Mouse (Mus musculus): Measurements from ENCODE around the gene Trp53. TPM values are rescaled to one million over a fixed set of nuclear protein-coding genes. Genes with fewer than 3 reads are reported as not detected.

Gene Trp53
- 2.5 TPM for polyA plus RNA-seq (2014; fragmentation: Illumina TruSeq; extraction: RNeasy Lipid Tissue Mini Kit (QIAGEN cat#74804); ENCODE audit: low read depth, low replicate concordance)

DNA sequence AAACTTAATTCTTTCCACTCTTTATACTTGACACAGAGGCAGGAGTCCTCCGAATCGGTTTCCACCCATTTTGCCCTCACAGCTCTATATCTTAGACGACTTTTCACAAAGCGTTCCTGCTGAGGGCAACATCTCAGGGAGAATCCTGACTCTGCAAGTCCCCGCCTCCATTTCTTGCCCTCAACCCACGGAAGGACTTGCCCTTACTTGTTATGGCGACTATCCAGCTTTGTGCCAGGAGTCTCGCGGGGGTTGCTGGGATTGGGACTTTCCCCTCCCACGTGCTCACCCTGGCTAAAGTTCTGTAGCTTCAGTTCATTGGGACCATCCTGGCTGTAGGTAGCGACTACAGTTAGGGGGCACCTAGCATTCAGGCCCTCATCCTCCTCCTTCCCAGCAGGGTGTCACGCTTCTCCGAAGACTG, at the start of gene Trp53, which contains the start of gene Wrap53:
TSS of gene Trp53 (plus strand) at position 269 of the 424 bp plus-strand sequence.
TSS of gene Wrap53 (minus strand) at position 165 of the 424 bp plus-strand sequence.

DNA sequence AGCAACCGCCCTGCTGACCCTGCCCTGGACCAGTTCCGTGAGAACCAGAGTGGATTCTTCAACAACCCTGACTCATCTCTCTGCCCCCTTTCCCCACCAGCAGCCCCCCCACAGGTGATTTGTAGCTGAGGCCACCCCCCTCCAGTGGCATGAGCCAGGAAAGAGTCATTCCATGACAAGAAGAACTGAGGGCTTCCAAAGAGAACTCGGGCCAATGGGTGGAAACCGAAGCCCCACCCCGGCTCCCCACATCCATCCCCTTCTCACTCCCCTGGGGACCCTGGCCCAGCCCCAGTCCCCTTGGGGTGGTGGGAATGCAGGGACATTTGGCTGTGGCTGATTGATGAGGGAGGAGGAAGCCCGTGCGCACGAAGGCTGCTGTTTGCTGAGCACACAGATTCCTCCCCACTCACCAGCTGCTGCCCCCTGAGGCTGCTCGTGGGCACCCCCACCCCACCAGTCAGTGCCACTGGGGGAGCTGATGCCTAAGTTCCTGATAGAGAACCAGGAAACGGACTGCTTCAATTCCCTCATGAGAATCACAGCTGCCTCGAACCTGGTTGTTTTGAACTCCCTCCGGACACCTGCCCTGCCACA, 31.0 kb upstream of the Trp53 start, which contains the start of gene Dnah2:
TSS of gene Dnah2 (minus strand) at position 51 of the 597 bp plus-strand sequence.

DNA sequence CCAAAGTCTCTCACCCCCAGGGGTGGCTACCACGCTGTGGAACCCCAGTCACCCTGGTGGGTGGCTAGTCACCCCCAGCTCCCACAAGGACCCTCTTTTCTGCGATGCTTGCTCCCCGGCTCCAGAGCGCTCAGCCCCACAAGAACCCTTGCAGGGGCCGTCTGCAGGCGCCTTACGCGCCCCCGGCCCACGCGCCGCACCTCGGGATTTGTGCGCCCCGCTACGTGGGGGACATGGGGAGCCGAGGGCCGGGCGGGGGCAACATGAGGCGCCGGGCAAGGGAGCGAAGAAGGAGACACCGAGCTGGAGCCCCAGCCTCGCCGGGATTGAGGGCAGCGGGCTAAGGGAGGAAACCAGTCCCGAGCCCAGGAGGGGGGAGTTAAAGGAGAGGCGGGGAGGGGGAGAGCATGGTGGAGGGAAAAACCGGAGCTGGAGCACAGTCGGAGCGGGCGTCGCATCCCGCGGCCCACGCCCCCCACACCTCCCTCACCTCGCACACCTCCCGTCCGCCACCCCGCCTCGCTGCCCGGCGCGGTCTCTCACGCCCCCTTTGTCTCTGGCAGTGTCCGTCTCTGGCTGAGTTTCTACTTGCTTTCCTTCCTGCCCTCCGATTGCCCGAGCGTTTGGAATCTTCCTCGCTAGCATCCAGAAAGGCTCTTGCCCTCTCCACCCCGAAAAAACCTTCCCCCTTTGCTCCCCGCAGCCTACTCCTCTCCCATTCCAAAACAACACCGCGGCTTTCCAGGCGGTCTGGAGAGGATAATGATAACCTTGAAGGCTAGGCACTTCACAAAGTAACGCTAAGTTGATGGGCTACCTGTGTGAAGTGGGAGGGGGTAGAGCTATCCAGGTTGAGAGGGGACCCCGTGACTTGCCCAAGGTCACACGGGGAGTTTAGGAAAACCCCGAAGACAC, 20.1 kb upstream of the Trp53 start, which contains the start of gene Efnb3:
TSS of gene Efnb3 (minus strand) at position 355 of the 915 bp plus-strand sequence.

GRCm38 (mm10) chr11:69605726-69606490, 25.7 kb downstream of the Trp53 start, which contains the start of gene Atp1b2:
Atp1b2 (minus strand) TSS chr11:69605942.

DNA sequence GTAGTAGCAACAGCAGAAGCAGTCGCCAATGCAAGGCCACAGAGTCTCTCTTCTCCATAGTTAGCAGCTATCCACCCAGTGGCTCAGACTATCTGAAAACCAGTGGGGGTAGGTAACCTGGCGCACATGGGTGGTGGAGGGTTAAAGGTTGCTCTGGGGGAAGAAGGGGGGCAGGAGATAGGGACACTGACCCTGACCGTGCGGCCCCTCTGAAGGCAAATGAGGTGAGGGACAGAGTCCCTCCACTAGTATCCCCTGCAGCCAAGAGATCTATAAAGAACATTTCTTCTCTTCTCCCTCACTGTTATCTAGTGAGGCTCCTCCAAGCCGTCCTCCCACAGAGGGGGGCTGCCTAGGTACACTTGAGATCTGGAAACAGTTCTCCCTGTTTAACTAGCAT, 37.6 kb downstream of the Trp53 start, which contains the start of gene Shbg:
TSS of gene Shbg (minus strand) at position 101 of the 400 bp plus-strand sequence.

GRCm38 (mm10) chr11:69621571-69622268, 41.6 kb downstream of the Trp53 start, which contains the start of gene Sat2:
Sat2 (plus strand) TSS chr11:69622024.

GRCm38 (mm10) chr11:69632284-69633089, 52.3 kb downstream of the Trp53 start, which contains the start of gene Fxr2:
Fxr2 (plus strand) TSS chr11:69632990.

Other genes with a start within 250 kb of the Trp53 start
- 20.7 TPM for gene Rnf227, start 239.9 kb upstream of the Trp53 start, polyA plus RNA-seq (2014; fragmentation: Illumina TruSeq; extraction: RNeasy Lipid Tissue Mini Kit (QIAGEN cat#74804); ENCODE audit: low read depth, low replicate concordance)
- 8.0 TPM for gene Chd3, start 211.0 kb upstream of the Trp53 start, polyA plus RNA-seq (2014; fragmentation: Illumina TruSeq; extraction: RNeasy Lipid Tissue Mini Kit (QIAGEN cat#74804); ENCODE audit: low read depth, low replicate concordance)
- gene Naa38, start 184.9 kb upstream of the Trp53 start, polyA plus RNA-seq (2014; fragmentation: Illumina TruSeq; extraction: RNeasy Lipid Tissue Mini Kit (QIAGEN cat#74804); ENCODE audit: low read depth, low replicate concordance): 48.5 TPM
- 33.5 TPM for gene Cyb5d1, start 184.7 kb upstream of the Trp53 start, polyA plus RNA-seq (2014; fragmentation: Illumina TruSeq; extraction: RNeasy Lipid Tissue Mini Kit (QIAGEN cat#74804); ENCODE audit: low read depth, low replicate concordance)
- gene Tmem88, start 182.1 kb upstream of the Trp53 start, polyA plus RNA-seq (2014; fragmentation: Illumina TruSeq; extraction: RNeasy Lipid Tissue Mini Kit (QIAGEN cat#74804); ENCODE audit: low read depth, low replicate concordance): 0.13 TPM
- 0.98 TPM for gene Kdm6b, start 166.7 kb upstream of the Trp53 start, polyA plus RNA-seq (2014; fragmentation: Illumina TruSeq; extraction: RNeasy Lipid Tissue Mini Kit (QIAGEN cat#74804); ENCODE audit: low read depth, low replicate concordance)
- 10.4 TPM for gene Dnah2, start 31.2 kb upstream of the Trp53 start, polyA plus RNA-seq (2014; fragmentation: Illumina TruSeq; extraction: RNeasy Lipid Tissue Mini Kit (QIAGEN cat#74804); ENCODE audit: low read depth, low replicate concordance)
- 0.48 TPM for gene Efnb3, start 20.2 kb upstream of the Trp53 start, polyA plus RNA-seq (2014; fragmentation: Illumina TruSeq; extraction: RNeasy Lipid Tissue Mini Kit (QIAGEN cat#74804); ENCODE audit: low read depth, low replicate concordance)
- 1.1 TPM for gene Wrap53, start 104 bp upstream of the Trp53 start, polyA plus RNA-seq (2014; fragmentation: Illumina TruSeq; extraction: RNeasy Lipid Tissue Mini Kit (QIAGEN cat#74804); ENCODE audit: low read depth, low replicate concordance)
- 23.7 TPM for gene Atp1b2, start 25.6 kb downstream of the Trp53 start, polyA plus RNA-seq (2014; fragmentation: Illumina TruSeq; extraction: RNeasy Lipid Tissue Mini Kit (QIAGEN cat#74804); ENCODE audit: low read depth, low replicate concordance)
- gene Shbg, start 37.5 kb downstream of the Trp53 start, polyA plus RNA-seq (2014; fragmentation: Illumina TruSeq; extraction: RNeasy Lipid Tissue Mini Kit (QIAGEN cat#74804); ENCODE audit: low read depth, low replicate concordance): 2.6 TPM
- gene Sat2, start 41.7 kb downstream of the Trp53 start, polyA plus RNA-seq (2014; fragmentation: Illumina TruSeq; extraction: RNeasy Lipid Tissue Mini Kit (QIAGEN cat#74804); ENCODE audit: low read depth, low replicate concordance): 6.7 TPM
- 16.0 TPM for gene Fxr2, start 52.6 kb downstream of the Trp53 start, polyA plus RNA-seq (2014; fragmentation: Illumina TruSeq; extraction: RNeasy Lipid Tissue Mini Kit (QIAGEN cat#74804); ENCODE audit: low read depth, low replicate concordance)
- not detected for gene Sox15, start 75.0 kb downstream of the Trp53 start, polyA plus RNA-seq (2014; fragmentation: Illumina TruSeq; extraction: RNeasy Lipid Tissue Mini Kit (QIAGEN cat#74804); ENCODE audit: low read depth, low replicate concordance)
- gene Mpdu1, start 82.3 kb downstream of the Trp53 start, polyA plus RNA-seq (2014; fragmentation: Illumina TruSeq; extraction: RNeasy Lipid Tissue Mini Kit (QIAGEN cat#74804); ENCODE audit: low read depth, low replicate concordance): 8.7 TPM
- gene Cd68, start 85.8 kb downstream of the Trp53 start, polyA plus RNA-seq (2014; fragmentation: Illumina TruSeq; extraction: RNeasy Lipid Tissue Mini Kit (QIAGEN cat#74804); ENCODE audit: low read depth, low replicate concordance): 0.91 TPM
- gene Eif4a1, start 92.1 kb downstream of the Trp53 start, polyA plus RNA-seq (2014; fragmentation: Illumina TruSeq; extraction: RNeasy Lipid Tissue Mini Kit (QIAGEN cat#74804); ENCODE audit: low read depth, low replicate concordance): 265 TPM
- 94.6 TPM for gene Senp3, start 101.7 kb downstream of the Trp53 start, polyA plus RNA-seq (2014; fragmentation: Illumina TruSeq; extraction: RNeasy Lipid Tissue Mini Kit (QIAGEN cat#74804); ENCODE audit: low read depth, low replicate concordance)
- 3.8 TPM for gene Tnfsf13, start 105.4 kb downstream of the Trp53 start, polyA plus RNA-seq (2014; fragmentation: Illumina TruSeq; extraction: RNeasy Lipid Tissue Mini Kit (QIAGEN cat#74804); ENCODE audit: low read depth, low replicate concordance)
- 0.20 TPM for gene Tnfsf12, start 115.5 kb downstream of the Trp53 start, polyA plus RNA-seq (2014; fragmentation: Illumina TruSeq; extraction: RNeasy Lipid Tissue Mini Kit (QIAGEN cat#74804); ENCODE audit: low read depth, low replicate concordance)
- gene Tnfsfm13, start 115.7 kb downstream of the Trp53 start, polyA plus RNA-seq (2014; fragmentation: Illumina TruSeq; extraction: RNeasy Lipid Tissue Mini Kit (QIAGEN cat#74804); ENCODE audit: low read depth, low replicate concordance): 1.7 TPM
- gene Polr2a, start 178.3 kb downstream of the Trp53 start, polyA plus RNA-seq (2014; fragmentation: Illumina TruSeq; extraction: RNeasy Lipid Tissue Mini Kit (QIAGEN cat#74804); ENCODE audit: low read depth, low replicate concordance): 43.5 TPM
- 33.7 TPM for gene Slc35g3, start 181.6 kb downstream of the Trp53 start, polyA plus RNA-seq (2014; fragmentation: Illumina TruSeq; extraction: RNeasy Lipid Tissue Mini Kit (QIAGEN cat#74804); ENCODE audit: low read depth, low replicate concordance)
- gene Zbtb4, start 185.6 kb downstream of the Trp53 start, polyA plus RNA-seq (2014; fragmentation: Illumina TruSeq; extraction: RNeasy Lipid Tissue Mini Kit (QIAGEN cat#74804); ENCODE audit: low read depth, low replicate concordance): 3.6 TPM
- gene Chrnb1, start 215.6 kb downstream of the Trp53 start, polyA plus RNA-seq (2014; fragmentation: Illumina TruSeq; extraction: RNeasy Lipid Tissue Mini Kit (QIAGEN cat#74804); ENCODE audit: low read depth, low replicate concordance): 0.24 TPM
- 3.7 TPM for gene Fgf11, start 221.5 kb downstream of the Trp53 start, polyA plus RNA-seq (2014; fragmentation: Illumina TruSeq; extraction: RNeasy Lipid Tissue Mini Kit (QIAGEN cat#74804); ENCODE audit: low read depth, low replicate concordance)
- gene Tmem102, start 225.3 kb downstream of the Trp53 start, polyA plus RNA-seq (2014; fragmentation: Illumina TruSeq; extraction: RNeasy Lipid Tissue Mini Kit (QIAGEN cat#74804); ENCODE audit: low read depth, low replicate concordance): not detected
- 131 TPM for gene Gm39566, start 234.9 kb downstream of the Trp53 start, polyA plus RNA-seq (2014; fragmentation: Illumina TruSeq; extraction: RNeasy Lipid Tissue Mini Kit (QIAGEN cat#74804); ENCODE audit: low read depth, low replicate concordance)
- 15.9 TPM for gene Spem2, start 238.1 kb downstream of the Trp53 start, polyA plus RNA-seq (2014; fragmentation: Illumina TruSeq; extraction: RNeasy Lipid Tissue Mini Kit (QIAGEN cat#74804); ENCODE audit: low read depth, low replicate concordance)
- 145 TPM for gene Spem1, start 241.8 kb downstream of the Trp53 start, polyA plus RNA-seq (2014; fragmentation: Illumina TruSeq; extraction: RNeasy Lipid Tissue Mini Kit (QIAGEN cat#74804); ENCODE audit: low read depth, low replicate concordance)

All from testis, adult 10 weeks (tissue).